Mouse (Mus musculus) lung, adult 18-20 months (tissue): Measurements from ENCODE around the gene Lbhd2.

ENCODE experiments used
- DNase-seq, 2 experiments: peaks; one replicate each; pipeline ENCODE4 v3.0.0; 2022; ENCODE audit warnings: mixed read lengths in 2 of 2

Lbhd2 gene

GRCm38 (mm10) chr12:111406622-111407021 lies at the start of gene Lbhd2:
Lbhd2 (plus strand) TSS chr12:111406809.
- no peak for DNase-seq

GRCm38 (mm10) chr12:111360671-111361070 lies 45.9 kb upstream of the Lbhd2 start:
- DNase-seq: no peak

- DNase-seq: no peak
Observed at GRCm38 (mm10) chr12:111361319-111362098, 45.1 kb upstream of the Lbhd2 start.

GRCm38 (mm10) chr12:111364234-111364633 lies 42.4 kb upstream of the Lbhd2 start:
- DNase-seq: no peak

- no peak for DNase-seq
Observed at GRCm38 (mm10) chr12:111367065-111367464, 39.5 kb upstream of the Lbhd2 start.

- DNase-seq: peak; percentile 57 to 66
Observed at GRCm38 (mm10) chr12:111370249-111370648, 36.4 kb upstream of the Lbhd2 start.

- DNase-seq: no peak
Observed at GRCm38 (mm10) chr12:111371905-111372304, 34.7 kb upstream of the Lbhd2 start.

- no peak for DNase-seq
Observed at GRCm38 (mm10) chr12:111373411-111373810, 33.2 kb upstream of the Lbhd2 start.

- no peak for DNase-seq
Observed at GRCm38 (mm10) chr12:111374727-111375126, 31.9 kb upstream of the Lbhd2 start.

- no peak for DNase-seq
Observed at GRCm38 (mm10) chr12:111375559-111375958, 31.1 kb upstream of the Lbhd2 start.

GRCm38 (mm10) chr12:111376053-111376452 lies 30.6 kb upstream of the Lbhd2 start:
- DNase-seq: no peak

- peak; percentile 76 to 82 for DNase-seq
Observed at GRCm38 (mm10) chr12:111376826-111377331, 29.7 kb upstream of the Lbhd2 start.

- peak; percentile 93 to 94 for DNase-seq
Observed at GRCm38 (mm10) chr12:111377376-111377973, 29.1 kb upstream of the Lbhd2 start, which contains the start of gene Cdc42bpb. Cdc42bpb (minus strand) TSS chr12:111377718.

- DNase-seq: peak; percentile 43 to 44
Observed at GRCm38 (mm10) chr12:111377986-111378490, 28.6 kb upstream of the Lbhd2 start.

GRCm38 (mm10) chr12:111378812-111379211 lies 27.8 kb upstream of the Lbhd2 start:
- DNase-seq: no peak

- no peak for DNase-seq
Observed at GRCm38 (mm10) chr12:111385883-111386641, 20.5 kb upstream of the Lbhd2 start.

GRCm38 (mm10) chr12:111386642-111387120 lies 19.9 kb upstream of the Lbhd2 start:
- DNase-seq: peak; percentile 74 to 83

GRCm38 (mm10) chr12:111387146-111387545 lies 19.5 kb upstream of the Lbhd2 start:
- DNase-seq: no peak

- DNase-seq: no peak
Observed at GRCm38 (mm10) chr12:111394008-111394407, 12.6 kb upstream of the Lbhd2 start.

GRCm38 (mm10) chr12:111396997-111397396 lies 9.6 kb upstream of the Lbhd2 start:
- no peak for DNase-seq

GRCm38 (mm10) chr12:111401454-111402184 lies 5.0 kb upstream of the Lbhd2 start:
- peak; percentile 70 to 73 for DNase-seq

- DNase-seq: no peak
Observed at GRCm38 (mm10) chr12:111404880-111405279, 1.7 kb upstream of the Lbhd2 start.
